Mouse (Mus musculus) left cerebral cortex, postnatal 14 days (tissue): ENCODE results near the gene Myo1d. TPM values are rescaled to one million over a fixed set of nuclear protein-coding genes. Genes with fewer than 3 reads are reported as not detected.
A peak's percentile ranks its signal among the peaks of the same experiment; 100 is the strongest.

Experiments
- DNase-seq, 2 experiments: peaks; one replicate each; pipeline ENCODE4 v3.0.0; 2021 to 2022; ENCODE audit warnings: low spot score in 2 of 2, mixed read lengths in 1 of 2
- intact Hi-C: fragments of 180-260 bp; cut with DNase I; formaldehyde crosslinking; loops from one replicate; pipeline ENCODE4 v1.15.1; 2025
- total RNA-seq, 2 experiments: library from RNA; stranded (reverse); gene quantifications; 2 replicates each; pipeline ENCODE4 v1.2.3; 2021

Gene Myo1d
- total RNA-seq, 2 experiments from 2014 or later = 4.1 to 4.6 TPM

DNA sequence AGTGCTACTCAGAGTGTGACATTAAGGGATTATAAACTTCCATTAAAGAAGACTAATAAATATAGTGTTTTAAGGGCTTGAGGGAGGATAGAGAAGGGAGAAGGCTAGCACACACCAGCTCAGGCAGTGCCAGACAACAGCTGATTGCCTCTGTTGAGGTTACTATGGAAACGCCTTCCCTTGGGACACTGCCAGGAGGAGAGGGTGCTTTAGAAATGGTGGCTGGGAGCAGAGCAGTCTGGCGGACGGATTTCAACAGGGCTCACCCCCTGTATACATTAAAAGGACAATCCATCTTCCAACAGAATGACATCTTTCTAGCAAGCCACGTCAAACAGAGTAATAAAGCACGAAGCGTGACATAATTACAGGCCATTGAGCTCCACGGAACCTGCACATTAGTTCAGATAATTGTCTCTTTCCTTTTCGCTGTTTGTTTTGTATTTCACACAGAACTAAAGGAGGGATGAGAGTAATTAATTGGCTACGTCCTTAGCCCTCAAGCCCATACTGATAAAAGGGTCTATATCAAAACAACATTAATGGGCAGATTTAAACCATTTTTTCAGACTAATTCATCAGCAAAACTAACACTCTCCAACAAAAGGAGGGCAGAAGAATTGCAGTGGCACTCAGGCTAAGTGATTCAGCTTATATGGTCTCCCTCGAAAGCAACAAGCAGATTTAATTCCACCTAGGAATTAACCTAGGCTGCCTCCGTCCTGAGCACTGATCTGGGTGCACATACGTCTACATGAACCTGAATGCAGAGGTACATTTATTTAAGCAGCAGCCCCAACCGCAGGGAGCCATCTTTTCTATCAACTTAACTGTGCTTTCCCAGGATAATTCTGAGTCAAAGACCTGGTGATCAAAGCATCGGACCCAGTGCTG, 201.8 kb downstream of the Myo1d start:
- DNase-seq = peak; percentile 93
- intact Hi-C loops = no loop called here

DNA sequence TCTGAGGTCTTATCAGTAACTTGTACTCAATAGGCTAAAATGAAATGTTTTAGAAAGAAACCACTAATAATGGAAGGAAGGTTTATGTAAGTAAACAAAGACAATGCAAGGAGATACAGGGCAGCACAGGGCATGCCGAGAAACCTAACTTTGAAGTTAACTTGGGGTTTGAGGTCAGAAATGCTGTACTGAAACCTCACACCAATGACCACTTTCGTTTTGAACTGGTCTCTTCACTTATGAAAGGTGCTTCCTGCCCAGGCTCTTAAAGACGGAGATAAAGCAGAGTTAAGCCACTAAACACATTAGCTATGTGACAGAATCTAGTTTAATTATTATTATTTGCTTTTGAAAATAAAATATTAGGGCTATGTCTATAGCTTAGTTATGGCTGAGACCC, 204.0 kb downstream of the Myo1d start:
- intact Hi-C loops = no loop called here
- no peak for DNase-seq

DNA sequence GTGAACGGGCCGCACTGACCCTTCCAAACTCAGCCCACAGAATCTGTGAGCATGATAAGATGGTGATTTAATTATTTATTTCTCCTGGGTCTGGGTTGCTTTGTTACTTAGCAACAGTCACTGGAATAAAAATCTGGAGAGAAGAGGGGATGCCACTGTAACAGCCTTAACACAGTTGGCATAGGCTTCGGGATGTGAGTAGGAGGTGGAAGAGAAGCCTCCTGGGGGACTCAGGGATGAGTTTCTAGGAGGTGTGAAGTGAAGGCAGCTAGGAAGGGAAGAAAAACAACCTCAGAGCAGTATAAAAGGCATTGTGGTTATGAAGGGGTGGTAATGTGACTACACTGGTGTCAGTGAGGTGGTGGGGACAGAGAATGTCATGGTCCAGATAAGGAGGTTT, 213.5 kb downstream of the Myo1d start:
- intact Hi-C loops = loop anchor here (5.0 kb wide), 1 partner anchor 36 kb away; no protein-coding TSS in a partner anchor
- DNase-seq = peak; percentile 46 to 65

DNA sequence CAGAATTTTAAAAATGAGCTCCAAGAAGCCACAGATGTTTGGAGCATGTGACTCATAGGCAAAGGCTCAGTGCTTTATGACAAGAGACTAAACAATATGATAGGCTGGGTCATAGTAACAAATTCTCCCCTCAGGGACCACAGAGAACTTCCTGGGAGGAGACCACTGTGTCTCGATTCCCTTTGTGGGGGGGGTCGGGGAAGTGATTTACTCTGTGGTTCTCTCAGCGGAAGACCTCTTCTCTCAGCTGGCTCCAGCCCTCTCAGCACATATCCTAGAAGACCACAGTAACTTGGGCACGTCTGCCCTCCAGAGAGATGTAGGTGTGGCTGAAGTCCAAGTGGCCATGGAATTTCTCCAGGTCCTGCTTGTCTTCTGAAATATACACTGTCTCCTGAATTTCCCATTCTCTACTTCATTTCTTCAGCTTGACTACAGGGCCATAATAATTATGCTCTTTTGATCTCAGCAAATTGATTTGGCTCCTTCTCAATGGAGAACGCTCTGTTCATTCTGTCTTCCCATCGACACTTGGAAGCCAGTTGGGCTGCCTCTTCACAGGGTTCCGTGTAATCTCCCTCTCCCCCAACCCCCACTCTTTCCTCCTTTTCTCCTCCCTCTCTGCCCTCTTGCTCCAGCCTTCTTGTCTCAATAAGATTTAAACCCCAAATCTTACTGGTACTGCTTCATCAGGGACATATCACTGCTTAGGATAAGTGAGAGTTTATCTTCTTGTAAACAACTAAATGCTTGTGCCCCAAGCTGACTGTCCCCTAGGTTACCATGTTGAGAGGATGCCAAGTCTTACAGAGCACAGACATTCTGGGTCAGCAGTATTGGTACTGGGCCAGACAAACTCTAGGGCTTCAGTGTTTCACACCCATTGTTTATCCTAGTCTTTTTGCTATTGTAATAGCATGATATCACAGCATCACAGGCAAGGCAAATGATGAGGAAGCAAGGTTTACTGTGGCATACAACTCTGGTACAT, 214.6 kb downstream of the Myo1d start:
- intact Hi-C loops = loop anchor here (5.0 kb wide), 2 partner anchors 37 to 78 kb away; no protein-coding TSS in a partner anchor

DNA sequence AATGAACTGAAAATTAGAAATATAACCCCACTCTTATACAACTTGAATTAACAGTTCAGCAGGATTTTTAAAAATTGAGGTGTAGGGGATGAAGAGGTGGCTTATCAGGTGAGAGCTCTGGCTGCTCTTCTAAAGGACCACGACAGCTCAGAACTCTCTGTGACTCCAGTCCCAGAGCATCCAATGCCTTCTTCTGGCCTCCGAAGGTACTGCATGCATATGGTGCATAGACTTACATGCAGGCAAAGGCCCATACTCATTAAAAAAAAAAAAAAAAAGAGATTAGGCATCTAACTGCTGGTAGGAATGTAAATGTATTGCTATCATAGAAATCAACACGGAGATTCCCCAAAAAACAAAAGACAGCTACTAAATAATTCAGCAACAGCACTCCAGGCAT, 217.3 kb downstream of the Myo1d start:
- DNase-seq = peak in 1 of 2 experiments; percentile 56

More for the DNA sequence above, 214.6 kb downstream of the Myo1d start:
- peak in 1 of 2 experiments; percentile 48 for DNase-seq

DNA sequence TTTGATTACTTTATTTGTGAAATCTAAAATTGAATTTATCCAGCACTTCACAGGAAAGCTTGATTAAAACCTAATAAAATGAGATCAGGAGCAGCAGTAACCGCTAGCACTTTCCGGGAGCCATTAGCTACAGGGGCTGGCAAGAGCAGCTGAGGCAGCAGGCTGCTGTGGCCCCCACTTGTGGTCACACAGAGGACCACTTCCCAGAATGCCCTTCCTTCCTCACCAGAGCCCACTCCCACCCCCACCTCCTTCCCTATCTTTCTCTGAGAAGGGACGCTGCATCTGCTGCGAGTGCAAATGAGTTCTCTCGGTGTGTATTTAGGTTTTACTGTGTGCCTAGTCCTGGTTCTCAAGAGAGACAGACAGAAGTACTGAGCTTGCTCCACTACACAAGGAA, 219.1 kb downstream of the Myo1d start:
- intact Hi-C loops = loop anchor here (5.0 kb wide), 1 partner anchor 73 kb away; no protein-coding TSS in a partner anchor
- no peak for DNase-seq

More for the DNA sequence above, 217.3 kb downstream of the Myo1d start:
- intact Hi-C loops = loop anchor here (5.0 kb wide), 1 partner anchor 75 kb away; no protein-coding TSS in a partner anchor

DNA sequence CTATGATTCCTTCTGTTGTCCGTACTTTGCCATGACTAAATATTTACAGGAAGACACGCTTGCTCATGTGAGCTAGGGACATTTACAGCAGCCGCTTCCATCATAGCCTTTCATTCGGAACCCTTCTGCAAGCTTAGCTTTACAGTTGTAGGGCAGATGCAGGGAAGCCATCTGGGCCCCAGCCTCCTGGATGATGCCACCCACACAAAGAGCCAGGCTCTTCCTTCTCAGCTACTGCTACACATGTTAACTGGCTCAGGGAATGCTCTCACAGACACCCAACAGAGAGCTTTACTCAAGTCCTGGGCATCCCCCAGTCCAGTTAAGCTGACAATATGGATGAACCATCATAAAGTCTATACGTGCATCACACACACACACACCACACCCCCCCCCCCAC, 224.4 kb downstream of the Myo1d start:
- peak; percentile 57 to 71 for DNase-seq
- intact Hi-C loops = no loop called here

DNA sequence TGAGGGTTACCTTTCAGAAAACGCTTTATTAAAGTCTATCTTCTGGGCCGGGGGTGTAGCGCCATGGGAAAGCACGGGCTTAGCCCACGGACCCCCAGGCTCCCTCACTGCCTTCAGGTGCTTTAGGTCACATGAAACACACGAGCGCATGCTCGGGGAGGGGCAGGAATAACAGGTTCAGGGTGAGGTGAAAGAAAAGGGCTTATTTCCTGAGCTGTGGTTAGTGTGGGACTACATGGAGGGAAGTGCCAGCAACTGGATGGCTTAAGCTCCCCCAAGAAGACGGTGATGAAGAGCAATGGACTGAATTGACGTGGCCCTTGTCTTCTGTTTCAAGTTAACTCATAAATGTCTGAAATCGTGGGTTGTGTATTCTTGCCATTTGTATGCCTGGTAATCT, 226.8 kb downstream of the Myo1d start:
- intact Hi-C loops = loop anchor here (5.0 kb wide), 2 partner anchors 41 to 76 kb away; partner anchors contain the start of gene Cdk5r1
- no peak for DNase-seq

DNA sequence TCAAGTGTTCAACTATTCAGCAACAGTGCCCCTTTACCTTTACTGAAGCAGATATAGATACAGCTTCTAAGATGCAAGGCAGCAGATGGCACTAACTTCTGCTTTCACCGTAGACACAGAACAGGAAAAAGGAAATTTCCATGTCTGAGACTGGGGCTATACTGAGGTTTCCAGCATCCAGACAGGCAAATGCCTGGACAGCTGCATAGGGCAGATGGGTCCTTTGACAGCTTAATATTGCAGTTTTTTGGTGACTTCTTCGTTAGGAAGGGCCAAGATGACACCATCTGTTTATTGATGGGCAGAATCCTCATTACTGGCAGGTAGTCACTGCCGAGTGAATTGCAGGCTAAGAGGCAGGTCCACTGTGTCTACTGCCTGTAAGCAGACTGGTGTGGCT, 228.2 kb downstream of the Myo1d start:
- intact Hi-C loops = loop anchor here (5.0 kb wide), 2 partner anchors 39 to 74 kb away; partner anchors contain the start of gene Cdk5r1

DNA sequence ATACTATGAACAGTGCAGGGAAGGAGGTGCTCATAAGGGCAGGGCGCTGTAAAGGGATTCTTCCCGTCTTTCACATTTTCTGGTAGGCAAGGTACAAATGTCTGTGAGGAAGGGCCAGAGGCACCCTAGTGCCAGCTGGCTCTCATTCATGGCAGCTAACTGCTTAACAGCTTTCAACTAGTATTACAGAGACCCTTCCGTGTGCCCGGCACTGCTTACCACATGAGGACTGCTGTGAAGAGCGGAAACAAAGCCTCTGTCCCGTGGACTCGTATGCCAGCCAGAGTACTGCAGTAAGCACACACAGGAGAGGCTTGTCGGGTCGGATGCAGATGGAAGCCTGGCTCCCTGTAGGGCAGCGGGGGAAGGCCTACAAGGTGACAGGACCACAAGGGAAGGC, 229.6 kb downstream of the Myo1d start:
- intact Hi-C loops = loop anchor here (5.0 kb wide), 2 partner anchors 38 to 73 kb away; partner anchors contain the start of gene Cdk5r1
- DNase-seq = peak in 1 of 2 experiments; percentile 41

More for the DNA sequence above, 228.2 kb downstream of the Myo1d start:
- peak; percentile 42 to 63 for DNase-seq

DNA sequence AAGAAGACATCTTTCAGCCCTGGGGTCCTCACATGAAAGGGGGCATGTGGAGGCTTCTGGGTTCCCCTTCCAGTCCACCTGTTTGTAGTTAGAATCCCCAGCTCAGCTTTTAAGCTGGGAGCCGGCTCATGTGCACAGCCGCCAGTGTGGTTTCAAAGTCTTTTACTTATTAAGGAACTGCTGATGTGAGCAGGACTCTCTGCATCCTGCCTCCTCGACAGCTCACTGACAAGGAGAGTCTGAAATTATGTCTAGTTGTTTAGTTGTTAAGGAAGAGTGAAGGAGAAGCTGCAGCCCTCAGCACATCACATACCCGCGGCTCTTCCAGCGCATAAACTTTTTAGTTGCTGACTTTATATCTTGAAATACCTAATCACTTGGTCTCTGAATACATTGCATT, 230.0 kb downstream of the Myo1d start:
- no peak for DNase-seq
- intact Hi-C loops = loop anchor here (5.0 kb wide), 2 partner anchors 38 to 73 kb away; partner anchors contain the start of gene Cdk5r1

DNA sequence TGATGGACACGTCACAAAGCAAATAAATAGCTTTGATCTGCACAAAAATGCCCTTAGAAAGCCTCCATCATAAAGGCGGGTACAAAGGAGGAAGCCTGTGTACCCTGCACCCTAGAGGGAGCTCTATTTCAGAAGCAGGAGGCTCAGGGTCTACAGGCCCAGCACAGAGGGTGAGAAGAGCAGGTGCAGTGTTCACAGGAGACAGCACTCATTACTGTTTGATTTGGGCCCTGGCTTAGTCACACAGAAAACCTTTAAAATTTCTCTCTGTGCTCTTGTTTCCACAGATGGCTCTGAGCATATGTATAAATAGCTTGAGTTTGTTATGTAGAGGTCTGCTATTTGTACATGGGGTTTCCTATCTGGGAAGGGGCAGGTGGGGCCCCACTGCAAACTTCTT, 233.6 kb downstream of the Myo1d start:
- intact Hi-C loops = no loop called here
- no peak for DNase-seq

DNA sequence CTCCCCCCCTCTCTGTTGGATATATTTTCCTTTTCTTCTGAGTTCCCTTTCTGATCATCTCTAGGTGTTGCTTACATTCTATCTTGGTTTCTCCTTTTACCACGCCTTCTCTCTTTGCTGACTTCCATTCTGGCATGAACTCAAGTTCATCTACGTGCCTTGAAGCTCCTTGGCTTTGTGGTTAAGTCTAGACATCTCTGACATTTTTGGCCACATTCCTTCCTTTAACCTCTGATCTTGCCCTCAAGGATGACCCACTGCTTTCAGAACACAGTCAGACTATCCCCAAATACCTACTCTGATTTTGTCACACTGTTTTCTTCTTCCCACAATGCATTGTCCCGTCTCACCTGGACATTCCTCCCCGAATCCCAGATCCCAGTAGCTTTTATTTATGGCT, 240.8 kb downstream of the Myo1d start:
- intact Hi-C loops = no loop called here
- no peak for DNase-seq

DNA sequence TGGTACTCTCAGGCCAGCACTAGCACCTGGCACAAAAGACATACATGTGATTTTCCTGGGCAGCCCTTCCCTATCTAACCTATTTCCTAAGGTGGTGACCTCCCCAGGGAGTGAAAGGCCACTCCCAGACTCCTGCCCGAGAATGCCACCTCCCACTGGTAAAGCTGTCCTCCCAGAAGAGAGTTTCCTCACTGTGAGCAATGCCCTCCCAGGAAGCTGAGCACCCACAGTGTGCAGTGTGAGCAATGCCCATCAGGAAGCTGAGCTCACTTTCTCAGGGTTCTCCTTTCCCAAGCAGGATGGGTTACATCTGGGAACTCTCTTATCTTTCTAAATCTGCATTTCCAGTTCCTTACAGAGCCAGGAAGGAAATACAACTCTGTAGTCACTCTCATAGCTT, 246.9 kb downstream of the Myo1d start:
- intact Hi-C loops = no loop called here

DNA sequence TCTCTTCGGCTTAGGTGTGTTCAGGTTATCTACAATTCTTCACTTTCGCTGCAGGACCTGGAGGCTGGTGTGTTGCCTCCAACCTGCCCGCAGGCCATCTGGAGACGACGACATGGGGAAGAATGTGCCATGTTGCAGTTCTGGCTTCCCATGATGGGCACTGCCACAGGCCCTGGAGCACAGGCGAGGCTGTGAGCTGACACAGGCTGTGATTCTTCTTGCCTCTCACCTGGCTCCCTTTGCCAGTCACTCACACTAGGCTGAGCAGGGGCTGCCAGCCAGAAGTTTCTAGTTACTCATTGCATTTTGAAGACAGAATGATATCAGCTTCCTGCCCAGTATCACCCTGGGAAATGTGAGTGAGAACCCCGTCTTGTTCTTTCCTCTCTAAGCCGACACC, 250.7 kb downstream of the Myo1d start:
- no peak for DNase-seq
- intact Hi-C loops = no loop called here

More for the DNA sequence above, 246.9 kb downstream of the Myo1d start:
- no peak for DNase-seq

DNA sequence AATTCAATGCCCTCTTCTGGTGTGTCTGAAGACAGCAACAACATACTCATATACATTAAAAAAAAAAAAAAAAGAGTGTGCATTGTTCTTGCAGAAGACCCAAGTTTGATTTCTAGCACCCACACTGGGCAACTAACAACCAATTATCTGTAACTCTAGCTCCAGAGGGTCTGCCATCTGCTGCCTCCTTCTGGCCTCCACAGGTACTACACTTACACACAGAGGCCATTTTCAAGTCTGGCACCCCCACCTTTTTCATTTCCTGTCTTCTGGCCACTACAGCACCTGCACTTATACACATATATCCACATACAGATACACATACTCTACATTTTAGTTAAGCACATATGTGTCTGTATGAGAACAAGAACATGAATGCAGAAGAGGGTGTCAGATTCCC, 252.1 kb downstream of the Myo1d start:
- no peak for DNase-seq
- intact Hi-C loops = no loop called here

DNA sequence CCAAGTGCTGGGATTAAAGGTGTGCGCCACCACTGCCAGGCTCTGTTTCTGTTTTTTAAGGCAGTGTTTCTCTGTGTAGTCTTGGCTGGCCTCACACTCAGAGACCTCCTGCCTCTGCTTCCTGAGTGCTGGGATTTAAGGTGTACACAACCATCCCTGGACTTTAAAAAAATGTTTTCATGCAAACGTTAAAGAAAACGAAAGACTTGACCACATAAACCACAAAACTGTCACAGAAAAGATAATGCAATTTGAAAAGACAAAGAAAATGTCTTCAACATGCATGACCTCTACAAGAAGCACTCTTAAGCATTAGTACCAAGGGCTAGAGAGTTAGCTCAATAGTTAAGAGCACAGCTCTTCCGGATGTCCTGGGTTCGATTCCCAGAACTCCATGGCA, 255.6 kb downstream of the Myo1d start:
- intact Hi-C loops = no loop called here
- no peak for DNase-seq

DNA sequence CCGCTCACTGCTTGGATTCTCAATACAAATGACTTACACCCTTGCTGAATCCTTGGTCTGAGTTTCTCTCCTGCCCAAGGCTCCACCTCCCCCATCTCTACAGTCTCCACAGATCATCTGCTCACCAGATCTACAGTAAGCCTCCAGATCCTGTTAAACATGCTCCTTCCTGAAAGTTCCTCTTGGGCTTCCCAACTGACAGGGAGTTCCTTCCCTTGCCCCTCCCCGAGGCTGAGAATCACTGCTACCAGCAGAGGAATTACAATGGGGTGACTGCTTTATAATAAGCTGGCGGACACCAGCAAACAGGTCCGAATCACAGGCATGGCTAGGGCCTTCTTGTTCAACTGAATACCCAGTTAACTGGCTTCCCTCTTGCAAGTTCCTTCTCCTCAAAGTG, 256.4 kb downstream of the Myo1d start:
- intact Hi-C loops = no loop called here
- no peak for DNase-seq

DNA sequence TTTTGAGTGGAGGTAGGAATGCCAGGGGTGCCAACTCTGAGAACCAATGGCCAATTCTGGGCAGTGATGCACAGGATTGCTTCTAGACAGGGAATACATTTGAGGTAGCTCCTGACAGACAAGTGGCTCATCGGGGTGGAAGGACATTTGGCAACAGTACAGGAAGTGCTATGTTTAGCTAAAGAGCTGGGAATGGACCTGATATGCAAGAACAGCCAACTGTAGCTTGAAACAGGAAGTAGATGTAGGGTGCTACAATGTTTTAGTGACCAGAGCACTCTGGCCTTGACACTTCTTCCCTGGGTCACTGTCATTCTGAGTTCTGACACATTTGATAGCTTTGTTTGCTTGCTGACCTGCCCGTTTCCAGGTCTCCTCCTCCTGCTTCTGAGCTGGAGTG, 257.0 kb downstream of the Myo1d start:
- intact Hi-C loops = no loop called here
- DNase-seq = no peak
